Mouse (Mus musculus) forebrain, embryonic 14.5 days (tissue): ENCODE results near the gene Large2. TPM values are rescaled to one million over a fixed set of nuclear protein-coding genes. Genes with fewer than 3 reads are reported as not detected.

Experiments used
- ATAC-seq: fragments of 200-750 bp; cut with Nextera tagmentation; 2 replicates; pipeline ENCODE4 v1.8.0; 2017; ENCODE audit warnings: mild to moderate bottlenecking, moderate library complexity
- DNase-seq: peaks from one replicate; pipeline ENCODE4 v3.0.0-alpha.2; 2015; ENCODE audit warnings: low spot score
- H3K27ac ChIP-seq: fragments of 300-500 bp; sonication (generic); 2 replicates; pipeline ENCODE4 v1.5.1; 2014; ENCODE audit warnings: low read depth, mild to moderate bottlenecking, control low read depth, low read length, moderate library complexity
- H3K27me3 ChIP-seq: fragments of 300-500 bp; sonication (generic); replicated peaks from 2 replicates; pipeline ENCODE4 v1.6.1; 2014; ENCODE audit warnings: low read length, control low read depth, mixed read lengths; ENCODE audit not compliant: control insufficient read depth, insufficient read depth
- H3K36me3 ChIP-seq: fragments of 300-500 bp; sonication (generic); 2 replicates; pipeline ENCODE4 v1.6.1; 2014; ENCODE audit warnings: low read length, control low read depth; ENCODE audit not compliant: control insufficient read depth, insufficient read depth
- H3K4me1 ChIP-seq: fragments of 300-500 bp; sonication (generic); 2 replicates; pipeline ENCODE4 v1.6.1; 2014; ENCODE audit warnings: antibody characterized with exemption, low read length, control low read depth; ENCODE audit not compliant: control insufficient read depth, insufficient read depth
- H3K4me2 ChIP-seq: fragments of 300-500 bp; sonication (generic); 2 replicates; pipeline ENCODE4 v1.6.1; 2014; ENCODE audit warnings: mild to moderate bottlenecking, control low read depth, low read length
- H3K4me3 ChIP-seq: fragments of 300-500 bp; sonication (generic); 2 replicates; pipeline ENCODE4 v1.5.1; 2014; ENCODE audit warnings: low read depth, low read length, control low read depth
- H3K9ac ChIP-seq: fragments of 300-500 bp; sonication (generic); 2 replicates; pipeline ENCODE4 v1.6.1; 2014; ENCODE audit warnings: mild to moderate bottlenecking, low read length, control low read depth, moderate library complexity
- H3K9me3 ChIP-seq: fragments of 300-500 bp; sonication (generic); replicated peaks from 2 replicates; pipeline ENCODE4 v1.6.1; 2016; ENCODE audit warnings: low read length, control low read depth, mixed read lengths; ENCODE audit not compliant: control insufficient read depth
- WGBS: fragments of 180-500 bp; shearing (Covaris S2); extraction: QIAGEN DNeasy Blood & Tissue Kit; methylation state at CpG from one replicate; pipeline ENCODE4 v1.1.7; 2014; 5-methylcytosine and 5-hydroxymethylcytosine counted together
- polyA plus RNA-seq: library from polyadenylated mRNA; unstranded; fragments of >200 nt; fragmentation: Nextera tagmentation; extraction: Ambion mirVana; gene quantifications from 2 replicates; pipeline ENCODE4 v1.2.1, GENCODE M21; 2014

Large2 gene
- polyA plus RNA-seq, 1 experiment from 2014 or later, result 0.99 TPM

- 95% methylated on average over 7 of the region's 7 CpGs for WGBS
- Histone ChIP-seq H3K27ac (no peak overlapping the region), H3K9me3 (no peaks in the 10 kb centered on the region), H3K4me1 (peaks cover 25% of the 10 kb centered on the region), H3K9ac (no peak overlapping the region), H3K36me3 (peaks cover 48% of the 10 kb centered on the region), H3K4me3 (no peak overlapping the region), H3K4me2 (no peak overlapping the region), H3K27me3 (no peaks in the 10 kb centered on the region)
- ATAC-seq (no peak), DNase-seq (no peak)
These were observed 2.7 kb upstream of the Large2 start for GRCm38 (mm10) chr2:92377320-92377719.

- 84% methylated on average over 6 of the region's 6 CpGs for WGBS
- Histone ChIP-seq H3K4me1 (peaks cover 35% of the 10 kb centered on the region), H3K9ac (peak overlapping the region; percentile 73; the same call in 1 of the 2 replicates), H3K4me3 (peak overlapping the region; percentile 70; the same call in 1 of the 2 replicates), H3K27ac (no peak overlapping the region), H3K4me2 (peak overlapping the region; percentile 82), H3K9me3 (no peaks in the 10 kb centered on the region), H3K36me3 (peaks cover 38% of the 10 kb centered on the region), H3K27me3 (0 out of 2 replicates have a peak, but pooled peaks cover 1% of the 10 kb centered on the region)
- ATAC-seq (no peak), DNase-seq (no peak)
These were observed 1.6 kb upstream of the Large2 start for GRCm38 (mm10) chr2:92376300-92376699.

GRCm38 (mm10) chr2:92375788-92376187, 1.1 kb upstream of the Large2 start:
- DNase-seq (no peak), ATAC-seq (no peak)
- H3K4me2 ChIP-seq, result peak overlapping the region; percentile 82
- peak overlapping the region; percentile 71; the same call in 1 of the 2 replicates for H3K27ac ChIP-seq
- no peaks in the 10 kb centered on the region for H3K9me3 ChIP-seq
- peak overlapping the region; percentile 73 for H3K9ac ChIP-seq
- H3K36me3 ChIP-seq, result peaks cover 33% of the 10 kb centered on the region
- peaks cover 40% of the 10 kb centered on the region for H3K4me1 ChIP-seq
- 16% methylated on average over 10 of the region's 10 CpGs for WGBS
- peak overlapping the region; percentile 70 for H3K4me3 ChIP-seq
- H3K27me3 ChIP-seq, result 0 out of 2 replicates have a peak, but pooled peaks cover 6% of the 10 kb centered on the region

DNA sequence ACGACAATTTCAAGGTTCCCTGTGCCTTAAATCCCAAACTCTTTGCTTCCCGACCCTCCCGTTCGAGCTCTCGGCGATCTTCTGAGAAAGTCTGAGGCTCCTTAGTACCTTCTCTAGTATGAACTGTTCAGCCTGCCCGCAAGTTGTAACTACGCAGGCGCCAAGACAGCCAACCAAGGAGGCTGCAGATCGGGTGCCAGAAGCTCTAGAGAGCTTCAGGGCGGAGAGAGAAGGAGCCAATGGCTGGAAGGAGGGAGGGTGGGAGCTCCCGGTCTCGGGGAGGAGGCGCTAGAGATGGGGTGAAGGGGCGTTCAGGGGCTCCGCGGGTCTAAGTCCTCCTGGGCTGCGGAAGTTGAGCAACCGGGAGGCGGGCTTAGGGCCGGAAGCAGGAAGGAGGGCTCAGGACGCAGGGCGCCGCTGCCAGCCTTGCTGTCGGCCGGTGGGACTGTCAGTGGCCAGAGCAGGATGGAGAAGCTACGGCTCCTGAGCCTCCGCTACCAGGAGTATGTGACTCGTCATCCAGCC, 492 bp upstream of the Large2 start:
- H3K27me3 ChIP-seq, result 0 out of 2 replicates have a peak, but pooled peaks cover 11% of the 10 kb centered on the region
- H3K27ac ChIP-seq, result peak overlapping the region; percentile 71
- H3K4me3 ChIP-seq, result peak overlapping the region; percentile 70
- whole genome bisulfite sequencing, result 0% methylated on average over 28 of the region's 29 CpGs
- peak overlapping the region; percentile 82 for H3K4me2 ChIP-seq
- H3K36me3 ChIP-seq, result peaks cover 27% of the 10 kb centered on the region
- DNase-seq (peak; percentile 99), ATAC-seq (peak; percentile 95)
- H3K9me3 ChIP-seq, result no peaks in the 10 kb centered on the region
- H3K9ac ChIP-seq, result peak overlapping the region; percentile 73
- H3K4me1 ChIP-seq, result peaks cover 44% of the 10 kb centered on the region

DNA sequence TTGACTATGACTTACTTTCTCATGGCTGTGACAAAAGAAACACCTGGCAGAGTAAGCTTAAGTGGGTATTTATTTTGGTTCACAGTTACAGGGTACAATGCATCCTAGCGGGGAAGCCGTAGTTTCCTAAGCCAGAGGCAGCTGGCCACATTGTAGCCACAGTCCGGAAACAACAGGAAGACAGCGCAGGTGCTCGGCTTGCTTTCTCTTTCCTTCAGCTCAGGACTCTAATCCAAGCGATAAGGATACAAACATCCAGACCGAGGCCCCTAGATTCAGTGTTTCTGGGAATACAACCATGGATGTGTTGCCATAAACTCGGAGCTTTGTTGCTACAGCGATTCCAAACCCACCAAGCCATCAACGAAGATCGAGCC, 1.2 kb downstream of the Large2 start:
- Histone ChIP-seq H3K27ac (no peak overlapping the region), H3K4me1 (peaks cover 46% of the 10 kb centered on the region), H3K9ac (no peak overlapping the region), H3K4me2 (no peak overlapping the region), H3K9me3 (no peaks in the 10 kb centered on the region), H3K27me3 (0 out of 2 replicates have a peak, but pooled peaks cover 15% of the 10 kb centered on the region), H3K4me3 (no peak overlapping the region), H3K36me3 (peaks cover 10% of the 10 kb centered on the region)
- DNase-seq (no peak), ATAC-seq (no peak)
- 57% methylated on average over 11 of the region's 11 CpGs for WGBS

- Histone ChIP-seq H3K9ac (no peak overlapping the region), H3K4me2 (no peak overlapping the region), H3K9me3 (no peaks in the 10 kb centered on the region), H3K4me1 (peaks cover 46% of the 10 kb centered on the region), H3K27ac (0 out of 2 replicates have a peak overlapping the region, but pooled peaks have one; percentile 48), H3K4me3 (no peak overlapping the region), H3K27me3 (0 out of 2 replicates have a peak, but pooled peaks cover 15% of the 10 kb centered on the region), H3K36me3 (peaks cover 4% of the 10 kb centered on the region; the same call in 1 of the 2 replicates)
- 15% methylated on average over 9 of the region's 9 CpGs for WGBS
- DNase-seq (peak; percentile 59), ATAC-seq (no peak)
These were observed 1.8 kb downstream of the Large2 start for GRCm38 (mm10) chr2:92372767-92373436.

GRCm38 (mm10) chr2:92371971-92372690, 2.5 kb downstream of the Large2 start:
- ATAC-seq, result no peak
- Histone ChIP-seq H3K27me3 (0 out of 2 replicates have a peak, but pooled peaks cover 15% of the 10 kb centered on the region), H3K4me3 (no peak overlapping the region), H3K9ac (no peak overlapping the region), H3K27ac (no peak overlapping the region), H3K4me1 (peaks cover 46% of the 10 kb centered on the region), H3K9me3 (no peaks in the 10 kb centered on the region), H3K36me3 (peaks cover under 1% of the 10 kb centered on the region; the same call in 1 of the 2 replicates), H3K4me2 (0 out of 2 replicates have a peak overlapping the region, but pooled peaks have one; percentile 50)
- whole genome bisulfite sequencing, result 3% methylated on average over 10 of the region's 10 CpGs
- DNase-seq, result peak; percentile 63

- H3K36me3 ChIP-seq, result no peaks in the 10 kb centered on the region
- ATAC-seq (no peak), DNase-seq (no peak)
- peaks cover 44% of the 10 kb centered on the region for H3K4me1 ChIP-seq
- H3K27ac ChIP-seq, result no peak overlapping the region
- H3K9me3 ChIP-seq, result no peaks in the 10 kb centered on the region
- peak overlapping the region; percentile 19 for H3K4me3 ChIP-seq
- peak overlapping the region; percentile 46 for H3K9ac ChIP-seq
- H3K27me3 ChIP-seq, result 0 out of 2 replicates have a peak, but pooled peaks cover 15% of the 10 kb centered on the region
- WGBS, result 3% methylated on average over 45 of the region's 45 CpGs
- peak overlapping the region; percentile 50 for H3K4me2 ChIP-seq
These were observed 3.6 kb downstream of the Large2 start for GRCm38 (mm10) chr2:92370821-92371805.
